Mouse (Mus musculus): Measurements from ENCODE around the gene Tbc1d15. TPM values are rescaled to one million over a fixed set of nuclear protein-coding genes. Genes with fewer than 3 reads are reported as not detected.
A peak's percentile ranks its signal among the peaks of the same experiment; 100 is the strongest.
"Not testable (repeated sequence)": the region's sequence is repeated elsewhere in the genome, so short reads cannot be mapped to it uniquely, and the experiment has no call there.

Tbc1d15 gene
- polyA plus RNA-seq, 1 experiment from 2014 or later, result 52.5 TPM

GRCm38 (mm10) chr10:115184697-115185096 lies 66.6 kb downstream of the Tbc1d15 start, which contains the start of gene Tph2:
Tph2 (minus strand) TSS chr10:115185022.
- ATAC-seq (ENCODE audit: low FRiP score) (peak; percentile 87), DNase-seq (ENCODE audit: low spot score, missing footprints) (peak; percentile 96)
- no peaks in the 10 kb centered on the region for H3K27me3 ChIP-seq (ENCODE audit: control insufficient read depth, insufficient read depth, low read length)
- 11% methylated on average over 9 of the region's 9 CpGs for WGBS
- no peak within 1 kb of the TSS for H3K4me3 ChIP-seq (ENCODE audit: low read depth, low read length)
- H3K9me3 ChIP-seq (ENCODE audit: control insufficient read depth, low read length), result no peaks in the 10 kb centered on the region
- no peaks in the 10 kb centered on the region for H3K4me1 ChIP-seq (ENCODE audit: control insufficient read depth, insufficient read depth, low read length)
- no peak within 1 kb of the TSS for H3K9ac ChIP-seq (ENCODE audit: low read length)
- H3K4me2 ChIP-seq, result no peak within 1 kb of the TSS
- H3K36me3 ChIP-seq (ENCODE audit: control insufficient read depth, insufficient read depth, low read length), result no peaks in the 10 kb centered on the region
- no peak within 1 kb of the TSS for H3K27ac ChIP-seq (ENCODE audit: low read depth, low read length)

DNA sequence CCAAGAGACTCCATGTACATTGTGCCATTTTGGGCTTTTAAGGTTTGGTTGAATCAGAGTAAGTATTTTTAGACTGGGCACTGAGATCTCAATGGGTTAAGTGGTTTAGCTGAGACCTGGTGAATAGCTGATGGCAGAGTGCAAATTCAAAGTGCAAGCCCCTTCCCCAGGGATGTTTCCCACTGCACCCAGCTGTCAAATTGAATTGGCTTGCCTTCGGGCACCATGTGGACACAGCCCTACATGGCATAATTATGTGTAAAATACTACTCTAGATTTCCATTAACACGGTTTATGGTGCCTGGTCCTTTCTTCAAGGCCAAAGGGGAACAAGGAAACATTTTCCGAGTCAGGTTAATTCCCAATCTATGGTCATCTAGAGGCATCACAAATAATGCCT lies 70.2 kb downstream of the Tbc1d15 start:
- no peaks in the 10 kb centered on the region for H3K9me3 ChIP-seq (ENCODE audit: control insufficient read depth, low read length)
- no peaks in the 10 kb centered on the region for H3K4me1 ChIP-seq (ENCODE audit: control insufficient read depth, insufficient read depth, low read length)
- no peak overlapping the region for H3K4me2 ChIP-seq
- no peaks in the 10 kb centered on the region for H3K27me3 ChIP-seq (ENCODE audit: control insufficient read depth, insufficient read depth, low read length)
- WGBS, result 70% methylated on average over 3 of the region's 3 CpGs
- no peak overlapping the region for H3K9ac ChIP-seq (ENCODE audit: low read length)
- ATAC-seq (ENCODE audit: low FRiP score) (peak; percentile 52; the same call in 1 of the 2 replicates), DNase-seq (ENCODE audit: low spot score, missing footprints) (no peak)
- no peak overlapping the region for H3K4me3 ChIP-seq (ENCODE audit: low read depth, low read length)
- no peaks in the 10 kb centered on the region for H3K36me3 ChIP-seq (ENCODE audit: control insufficient read depth, insufficient read depth, low read length)
- no peak overlapping the region for H3K27ac ChIP-seq (ENCODE audit: low read depth, low read length)

DNA sequence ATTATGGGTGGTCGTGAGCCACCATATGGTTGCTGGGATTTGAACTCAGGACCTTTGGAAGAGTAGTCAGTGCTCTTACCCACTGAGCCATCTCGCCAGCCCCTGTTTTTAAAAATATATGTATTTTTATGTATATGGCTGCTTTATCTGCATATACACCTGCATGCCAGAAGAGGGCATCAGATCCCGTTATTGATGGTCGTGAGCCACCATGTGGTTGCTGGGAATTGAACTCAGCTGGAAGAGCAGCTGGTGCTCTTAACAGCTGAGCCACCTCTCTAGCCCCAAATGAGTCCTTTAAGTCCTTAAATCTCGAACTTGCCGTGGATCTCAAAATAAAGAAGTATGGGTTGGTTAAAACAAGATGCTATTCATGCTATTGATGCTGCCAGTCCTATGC lies 73.2 kb downstream of the Tbc1d15 start:
- not testable (repeated sequence) for DNase-seq (ENCODE audit: low spot score, missing footprints)

GRCm38 (mm10) chr10:115175591-115175991 lies 75.7 kb downstream of the Tbc1d15 start:
- H3K4me1 ChIP-seq (ENCODE audit: control insufficient read depth, insufficient read depth, low read length), result no peaks in the 10 kb centered on the region
- no peak overlapping the region for H3K4me3 ChIP-seq (ENCODE audit: low read depth, low read length)
- H3K4me2 ChIP-seq, result no peak overlapping the region
- no peaks in the 10 kb centered on the region for H3K27me3 ChIP-seq (ENCODE audit: control insufficient read depth, insufficient read depth, low read length)
- ATAC-seq (ENCODE audit: low FRiP score), result no peak
- 67% methylated on average over 12 of the region's 12 CpGs for WGBS
- no peak overlapping the region for H3K27ac ChIP-seq (ENCODE audit: low read depth, low read length)
- H3K9me3 ChIP-seq (ENCODE audit: control insufficient read depth, low read length), result no peaks in the 10 kb centered on the region
- H3K9ac ChIP-seq (ENCODE audit: low read length), result no peak overlapping the region
- DNase-seq (ENCODE audit: low spot score, missing footprints), result no peak
- no peaks in the 10 kb centered on the region for H3K36me3 ChIP-seq (ENCODE audit: control insufficient read depth, insufficient read depth, low read length)

More for the DNA sequence above, 73.2 kb downstream of the Tbc1d15 start:
- not testable (repeated sequence) for ATAC-seq (ENCODE audit: low FRiP score); H3K27me3 ChIP-seq (ENCODE audit: control insufficient read depth, insufficient read depth, low read length); H3K4me3 ChIP-seq (ENCODE audit: low read depth, low read length); H3K4me1 ChIP-seq (ENCODE audit: control insufficient read depth, insufficient read depth, low read length); H3K9me3 ChIP-seq (ENCODE audit: control insufficient read depth, low read length); H3K4me2 ChIP-seq; H3K9ac ChIP-seq (ENCODE audit: low read length); H3K27ac ChIP-seq (ENCODE audit: low read depth, low read length); H3K36me3 ChIP-seq (ENCODE audit: control insufficient read depth, insufficient read depth, low read length)
- WGBS, result 69% methylated on average over 6 of the region's 6 CpGs

DNA sequence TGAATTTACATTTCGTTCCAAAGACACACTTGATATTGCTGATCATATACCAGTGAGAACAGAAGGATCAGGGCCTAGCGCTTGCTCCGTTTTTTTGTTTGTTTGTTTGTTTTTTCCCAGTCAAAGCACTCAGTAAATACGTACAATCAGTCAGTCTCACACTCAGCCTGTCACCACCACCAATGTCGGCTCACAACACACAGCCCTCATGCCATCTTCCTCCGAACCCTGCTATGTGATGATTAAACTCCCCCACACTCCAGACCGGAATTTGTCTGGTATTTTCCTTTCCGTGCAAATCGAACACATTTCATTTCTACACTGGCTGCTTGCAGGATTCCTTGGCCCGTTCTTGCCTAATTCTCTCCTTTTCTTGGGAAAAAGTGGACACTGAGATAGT lies 77.9 kb downstream of the Tbc1d15 start:
- Histone ChIP-seq H3K4me3 (ENCODE audit: low read depth, low read length) (no peak overlapping the region), H3K9me3 (ENCODE audit: control insufficient read depth, low read length) (no peaks in the 10 kb centered on the region), H3K4me1 (ENCODE audit: control insufficient read depth, insufficient read depth, low read length) (no peaks in the 10 kb centered on the region), H3K4me2 (no peak overlapping the region), H3K27ac (ENCODE audit: low read depth, low read length) (no peak overlapping the region), H3K36me3 (ENCODE audit: control insufficient read depth, insufficient read depth, low read length) (no peaks in the 10 kb centered on the region), H3K9ac (ENCODE audit: low read length) (no peak overlapping the region), H3K27me3 (ENCODE audit: control insufficient read depth, insufficient read depth, low read length) (no peaks in the 10 kb centered on the region)
- ATAC-seq (ENCODE audit: low FRiP score), result no peak
- DNase-seq (ENCODE audit: low spot score, missing footprints), result peak; percentile 60
- 82% methylated on average over 10 of the region's 10 CpGs for WGBS

DNA sequence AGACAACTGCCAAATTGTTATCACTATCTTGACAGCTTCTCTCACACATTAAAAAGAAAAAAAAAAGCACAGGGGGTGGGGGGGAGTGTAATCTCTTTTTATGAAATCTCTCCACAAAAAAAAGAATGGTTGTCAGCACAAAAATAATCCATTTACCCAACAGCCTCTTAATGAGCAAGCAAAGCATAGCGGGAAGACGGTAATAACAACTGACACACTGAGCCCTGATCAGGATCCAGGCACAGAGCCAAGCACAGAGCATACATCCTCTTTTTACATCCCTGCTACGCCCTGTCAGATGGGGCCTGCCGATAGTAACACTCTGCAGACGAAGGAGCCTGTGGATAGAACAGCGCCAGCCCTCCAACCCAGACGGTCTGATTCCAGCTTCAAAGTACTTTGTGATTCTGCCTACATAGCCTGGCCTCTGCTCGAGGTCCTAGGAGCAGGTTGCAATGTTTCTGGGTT lies 79.9 kb downstream of the Tbc1d15 start:
- Histone ChIP-seq H3K9ac (ENCODE audit: low read length) (no peak overlapping the region), H3K36me3 (ENCODE audit: control insufficient read depth, insufficient read depth, low read length) (no peaks in the 10 kb centered on the region), H3K27ac (ENCODE audit: low read depth, low read length) (no peak overlapping the region), H3K9me3 (ENCODE audit: control insufficient read depth, low read length) (no peaks in the 10 kb centered on the region), H3K4me2 (no peak overlapping the region), H3K4me3 (ENCODE audit: low read depth, low read length) (no peak overlapping the region), H3K4me1 (ENCODE audit: control insufficient read depth, insufficient read depth, low read length) (no peaks in the 10 kb centered on the region), H3K27me3 (ENCODE audit: control insufficient read depth, insufficient read depth, low read length) (no peaks in the 10 kb centered on the region)
- no peak for DNase-seq (ENCODE audit: low spot score, missing footprints)
- no peak for ATAC-seq (ENCODE audit: low FRiP score)
- 85% methylated on average over 8 of the region's 8 CpGs for WGBS

DNA sequence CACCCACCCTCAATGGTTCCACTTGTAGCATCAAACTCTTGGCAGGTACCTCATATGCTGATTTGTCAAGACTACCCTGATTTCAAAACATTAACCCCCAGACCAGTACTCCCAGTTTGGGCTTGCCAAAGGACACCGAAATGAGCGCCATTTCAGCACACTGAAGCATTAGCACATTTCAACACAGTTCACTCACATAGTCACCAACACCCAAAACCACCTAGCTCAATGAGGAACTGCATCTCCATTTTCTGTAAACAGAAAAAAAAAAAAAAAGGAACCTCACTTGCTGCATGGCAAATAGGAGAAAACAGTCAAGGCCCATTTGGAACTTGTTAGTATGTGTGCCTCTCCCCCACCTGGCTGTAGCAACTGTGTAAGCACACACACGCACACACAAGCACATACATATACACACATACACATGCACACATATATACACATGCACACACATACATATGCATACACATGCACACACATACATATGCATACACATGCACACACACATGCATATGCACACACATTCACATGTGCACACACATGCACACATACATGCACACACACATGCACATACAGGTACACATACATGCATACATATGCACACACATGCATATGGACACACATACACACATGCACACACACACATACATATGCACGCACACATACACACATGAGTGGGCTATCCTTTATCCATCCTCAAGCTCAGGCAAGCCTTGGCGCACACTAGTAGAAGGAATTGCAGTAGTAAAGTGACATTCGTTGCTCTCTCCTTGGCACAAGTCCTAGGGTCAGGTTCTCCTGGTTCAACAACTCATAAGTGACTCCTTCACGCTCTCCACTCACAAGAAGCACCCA lies 80.5 kb downstream of the Tbc1d15 start:
- Histone ChIP-seq H3K4me3 (ENCODE audit: low read depth, low read length) (no peak overlapping the region), H3K27ac (ENCODE audit: low read depth, low read length) (no peak overlapping the region), H3K9ac (ENCODE audit: low read length) (no peak overlapping the region), H3K9me3 (ENCODE audit: control insufficient read depth, low read length) (no peaks in the 10 kb centered on the region), H3K27me3 (ENCODE audit: control insufficient read depth, insufficient read depth, low read length) (no peaks in the 10 kb centered on the region), H3K4me1 (ENCODE audit: control insufficient read depth, insufficient read depth, low read length) (no peaks in the 10 kb centered on the region), H3K4me2 (no peak overlapping the region), H3K36me3 (ENCODE audit: control insufficient read depth, insufficient read depth, low read length) (no peaks in the 10 kb centered on the region)
- DNase-seq (ENCODE audit: low spot score, missing footprints) (no peak), ATAC-seq (ENCODE audit: low FRiP score) (no peak)
- WGBS, result 91% methylated on average over 7 of the region's 7 CpGs

DNA sequence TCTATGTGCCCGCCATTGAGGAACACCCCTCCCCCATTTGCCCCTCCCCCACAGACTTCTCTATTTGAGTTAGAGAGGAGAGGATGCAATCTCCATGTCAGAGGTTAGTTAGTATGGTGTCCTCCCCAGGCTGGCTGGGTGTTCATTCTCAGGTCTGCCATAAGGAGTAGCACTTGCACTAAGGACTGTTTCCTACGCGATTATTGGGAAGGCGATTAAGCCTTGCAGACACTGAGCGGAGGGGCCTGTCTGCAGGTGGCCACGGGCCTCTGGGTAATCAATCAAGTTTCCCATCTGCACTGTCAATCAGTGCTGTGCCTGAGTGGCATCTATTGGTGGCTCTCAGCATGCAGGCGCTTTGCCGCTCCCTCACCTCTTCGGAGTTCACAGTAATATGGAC lies 81.9 kb downstream of the Tbc1d15 start:
- no peaks in the 10 kb centered on the region for H3K4me1 ChIP-seq (ENCODE audit: control insufficient read depth, insufficient read depth, low read length)
- H3K27me3 ChIP-seq (ENCODE audit: control insufficient read depth, insufficient read depth, low read length), result no peaks in the 10 kb centered on the region
- no peaks in the 10 kb centered on the region for H3K9me3 ChIP-seq (ENCODE audit: control insufficient read depth, low read length)
- ATAC-seq (ENCODE audit: low FRiP score) (peak; percentile 66; the same call in 1 of the 2 replicates), DNase-seq (ENCODE audit: low spot score, missing footprints) (peak; percentile 78)
- no peaks in the 10 kb centered on the region for H3K36me3 ChIP-seq (ENCODE audit: control insufficient read depth, insufficient read depth, low read length)
- no peak overlapping the region for H3K27ac ChIP-seq (ENCODE audit: low read depth, low read length)
- H3K4me3 ChIP-seq (ENCODE audit: low read depth, low read length), result no peak overlapping the region
- H3K4me2 ChIP-seq, result no peak overlapping the region
- no peak overlapping the region for H3K9ac ChIP-seq (ENCODE audit: low read length)
- 35% methylated on average over 9 of the region's 9 CpGs for WGBS

DNA sequence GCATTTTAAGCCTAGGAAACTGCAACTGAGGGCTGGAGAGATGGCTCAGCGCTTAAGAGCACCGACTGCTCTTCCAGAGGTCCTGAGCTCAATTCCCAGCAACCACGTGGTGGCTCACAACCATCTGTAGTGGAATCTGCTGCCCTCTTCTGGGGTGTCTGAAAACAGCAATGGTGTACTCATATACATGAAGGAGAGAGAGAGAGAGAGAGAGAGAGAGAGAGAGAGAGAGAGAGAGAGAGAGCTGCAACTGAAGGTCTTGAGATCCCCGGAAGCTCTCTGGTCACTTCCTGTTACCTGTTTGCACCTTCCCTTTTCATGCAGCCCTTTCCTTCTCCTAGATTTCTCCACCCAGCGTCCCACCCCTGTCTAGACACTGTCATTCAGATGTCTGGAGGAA lies 91.0 kb downstream of the Tbc1d15 start:
- Histone ChIP-seq H3K36me3 (ENCODE audit: control insufficient read depth, insufficient read depth, low read length) (no peaks in the 10 kb centered on the region), H3K9ac (ENCODE audit: low read length) (no peak overlapping the region), H3K27me3 (ENCODE audit: control insufficient read depth, insufficient read depth, low read length) (no peaks in the 10 kb centered on the region), H3K4me3 (ENCODE audit: low read depth, low read length) (no peak overlapping the region), H3K27ac (ENCODE audit: low read depth, low read length) (no peak overlapping the region), H3K4me1 (ENCODE audit: control insufficient read depth, insufficient read depth, low read length) (no peaks in the 10 kb centered on the region), H3K9me3 (ENCODE audit: control insufficient read depth, low read length) (no peaks in the 10 kb centered on the region), H3K4me2 (no peak overlapping the region)
- DNase-seq (ENCODE audit: low spot score, missing footprints) (no peak), ATAC-seq (ENCODE audit: low FRiP score) (no peak)
- WGBS, result 70% methylated on average over 5 of the region's 5 CpGs

Measured in midbrain, embryonic 11.5 days (tissue).